Mouse (Mus musculus): ENCODE data around the gene Tnrc18. TPM values are rescaled to one million over a fixed set of nuclear protein-coding genes. Genes with fewer than 3 reads are reported as not detected.

The Tnrc18 gene
- 27.5 and 36.6 TPM in 2 replicates for polyA plus RNA-seq (2014; fragmentation: Nextera tagmentation; extraction: Ambion mirVana)

GRCm38 (mm10) chr5:142817524-142818434 lies at the start of gene Tnrc18:
TSS of gene Tnrc18 (minus strand) at chr5:142817662.
- Histone ChIP-seq H3K9ac (ENCODE audit: low read length) (peak within 1 kb of the TSS; percentile 100), H3K4me2 (ENCODE audit: low read length) (peak within 1 kb of the TSS; percentile 99), H3K4me1 (ENCODE audit: control insufficient read depth, insufficient read depth, low read length) (peaks cover 4% of the 10 kb centered on the region), H3K4me3 (ENCODE audit: low read depth, low read length) (peak within 1 kb of the TSS; percentile 97), H3K36me3 (ENCODE audit: control insufficient read depth, insufficient read depth, low read length) (peaks cover 19% of the 10 kb centered on the region), H3K9me3 (replicated peaks; ENCODE audit: control insufficient read depth, low read length) (no peaks in the 10 kb centered on the region), H3K27ac (ENCODE audit: low read depth, low read length) (peak within 1 kb of the TSS; percentile 100), H3K27me3 (replicated peaks; ENCODE audit: control insufficient read depth, insufficient read depth, low read length) (no peaks in the 10 kb centered on the region)
- under 1% methylated on average over 54 of the region's 56 CpGs for WGBS
- DNase-seq (ENCODE audit: low spot score) (peak; percentile 100), ATAC-seq (peak; percentile 70)

GRCm38 (mm10) chr5:142857763-142858229 lies 40.3 kb upstream of the Tnrc18 start:
- Histone ChIP-seq H3K4me2 (ENCODE audit: low read length) (peak overlapping the region; percentile 23; the same call in 1 of the 2 replicates), H3K27me3 (replicated peaks; ENCODE audit: control insufficient read depth, insufficient read depth, low read length) (no peaks in the 10 kb centered on the region), H3K27ac (ENCODE audit: low read depth, low read length) (peak overlapping the region; percentile 87), H3K9ac (ENCODE audit: low read length) (no peak overlapping the region; the same call in 1 of the 2 replicates), H3K9me3 (replicated peaks; ENCODE audit: control insufficient read depth, low read length) (no peaks in the 10 kb centered on the region), H3K36me3 (ENCODE audit: control insufficient read depth, insufficient read depth, low read length) (no peaks in the 10 kb centered on the region), H3K4me3 (ENCODE audit: low read depth, low read length) (no peak overlapping the region), H3K4me1 (ENCODE audit: control insufficient read depth, insufficient read depth, low read length) (peaks cover 4% of the 10 kb centered on the region)
- 12% methylated on average over 16 of the region's 16 CpGs for WGBS
- DNase-seq (ENCODE audit: low spot score) (peak; percentile 95), ATAC-seq (peak; percentile 86)

DNA sequence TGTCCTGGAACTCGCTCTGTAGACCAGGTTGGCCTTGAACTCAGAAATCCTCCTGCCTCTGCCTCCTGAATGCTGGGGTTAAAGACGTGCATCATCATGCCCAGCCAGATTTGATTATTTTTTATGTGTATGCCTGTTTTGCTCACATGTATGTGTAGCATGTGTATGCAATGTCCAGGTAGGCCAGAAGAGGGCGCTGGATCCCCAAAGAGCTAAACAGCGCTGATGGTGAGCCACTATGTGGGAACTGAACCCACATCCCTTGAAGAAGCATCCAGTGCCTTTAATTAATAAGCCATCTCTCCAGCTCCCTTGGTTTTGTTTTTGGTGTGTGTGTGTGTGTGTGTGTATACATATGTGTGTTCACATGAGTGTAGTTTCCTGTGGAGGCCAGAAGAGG lies 38.9 kb upstream of the Tnrc18 start:
- 80% methylated on average over 4 of the region's 4 CpGs for WGBS
- no peak for DNase-seq (ENCODE audit: low spot score)
- Histone ChIP-seq H3K4me3 (ENCODE audit: low read depth, low read length) (no peak overlapping the region), H3K27ac (ENCODE audit: low read depth, low read length) (no peak overlapping the region), H3K9me3 (replicated peaks; ENCODE audit: control insufficient read depth, low read length) (no peaks in the 10 kb centered on the region), H3K9ac (ENCODE audit: low read length) (no peak overlapping the region), H3K4me2 (ENCODE audit: low read length) (no peak overlapping the region), H3K27me3 (replicated peaks; ENCODE audit: control insufficient read depth, insufficient read depth, low read length) (no peaks in the 10 kb centered on the region), H3K36me3 (ENCODE audit: control insufficient read depth, insufficient read depth, low read length) (no peaks in the 10 kb centered on the region), H3K4me1 (ENCODE audit: control insufficient read depth, insufficient read depth, low read length) (peaks cover 4% of the 10 kb centered on the region)
- no peak for ATAC-seq

DNA sequence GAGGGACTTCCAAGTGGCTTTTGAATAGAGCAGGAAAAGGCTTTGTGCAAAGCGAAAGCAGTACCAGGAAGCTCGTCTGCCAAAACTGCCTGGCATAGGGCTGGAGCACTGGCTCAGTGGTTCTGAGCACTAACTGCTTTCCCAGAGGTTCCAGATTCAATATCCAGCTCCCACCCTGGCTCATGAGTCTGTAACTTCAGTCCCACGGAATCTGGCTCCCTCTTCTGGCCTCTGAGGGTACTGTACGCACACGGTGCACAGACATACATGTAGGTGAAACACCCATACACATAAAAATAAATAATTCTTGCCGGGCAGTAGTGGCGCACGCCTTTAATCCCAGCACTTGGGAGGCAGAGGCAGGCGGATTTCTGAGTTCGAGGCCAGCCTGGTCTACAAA lies 37.4 kb upstream of the Tnrc18 start:
- no peak overlapping the region for H3K27ac ChIP-seq (ENCODE audit: low read depth, low read length)
- WGBS: 69% methylated on average over 10 of the region's 10 CpGs
- no peaks in the 10 kb centered on the region for H3K36me3 ChIP-seq (ENCODE audit: control insufficient read depth, insufficient read depth, low read length)
- peak; percentile 75 for DNase-seq (ENCODE audit: low spot score)
- ATAC-seq: no peak
- H3K9me3 ChIP-seq (replicated peaks; ENCODE audit: control insufficient read depth, low read length): no peaks in the 10 kb centered on the region
- H3K9ac ChIP-seq (ENCODE audit: low read length): no peak overlapping the region
- H3K4me2 ChIP-seq (ENCODE audit: low read length): no peak overlapping the region
- H3K4me1 ChIP-seq (ENCODE audit: control insufficient read depth, insufficient read depth, low read length): peaks cover 4% of the 10 kb centered on the region
- H3K4me3 ChIP-seq (ENCODE audit: low read depth, low read length): no peak overlapping the region
- H3K27me3 ChIP-seq (replicated peaks; ENCODE audit: control insufficient read depth, insufficient read depth, low read length): no peaks in the 10 kb centered on the region

DNA sequence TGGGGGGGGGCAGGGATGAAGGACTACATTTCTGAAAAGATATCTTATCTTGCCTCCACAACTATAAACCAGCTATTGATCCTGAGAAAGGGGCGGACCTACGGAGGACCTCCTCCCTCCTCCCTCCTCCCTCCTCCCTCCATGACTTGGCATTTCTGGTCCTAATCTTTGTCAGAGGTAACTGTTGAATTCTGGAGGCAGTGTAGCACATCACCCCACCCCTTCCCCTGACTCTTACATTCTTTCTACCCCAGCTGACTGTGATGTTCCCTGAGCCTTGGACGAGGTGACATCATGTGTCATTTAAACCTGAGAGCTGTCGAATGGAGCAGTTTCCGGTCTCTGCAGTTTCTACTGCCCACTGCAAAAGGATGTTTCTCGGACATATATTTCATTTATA lies 36.1 kb upstream of the Tnrc18 start:
- Histone ChIP-seq H3K4me2 (ENCODE audit: low read length) (no peak overlapping the region), H3K9ac (ENCODE audit: low read length) (no peak overlapping the region), H3K27me3 (replicated peaks; ENCODE audit: control insufficient read depth, insufficient read depth, low read length) (no peaks in the 10 kb centered on the region), H3K27ac (ENCODE audit: low read depth, low read length) (no peak overlapping the region), H3K36me3 (ENCODE audit: control insufficient read depth, insufficient read depth, low read length) (no peaks in the 10 kb centered on the region), H3K4me1 (ENCODE audit: control insufficient read depth, insufficient read depth, low read length) (peaks cover 4% of the 10 kb centered on the region), H3K4me3 (ENCODE audit: low read depth, low read length) (no peak overlapping the region), H3K9me3 (replicated peaks; ENCODE audit: control insufficient read depth, low read length) (no peaks in the 10 kb centered on the region)
- ATAC-seq: no peak
- WGBS: 88% methylated on average over 6 of the region's 6 CpGs
- no peak for DNase-seq (ENCODE audit: low spot score)

GRCm38 (mm10) chr5:142851681-142852049 lies 34.2 kb upstream of the Tnrc18 start:
- Histone ChIP-seq H3K4me2 (ENCODE audit: low read length) (no peak overlapping the region), H3K9me3 (replicated peaks; ENCODE audit: control insufficient read depth, low read length) (no peaks in the 10 kb centered on the region), H3K4me3 (ENCODE audit: low read depth, low read length) (no peak overlapping the region), H3K27me3 (replicated peaks; ENCODE audit: control insufficient read depth, insufficient read depth, low read length) (no peaks in the 10 kb centered on the region), H3K27ac (ENCODE audit: low read depth, low read length) (no peak overlapping the region), H3K9ac (ENCODE audit: low read length) (no peak overlapping the region), H3K4me1 (ENCODE audit: control insufficient read depth, insufficient read depth, low read length) (no peaks in the 10 kb centered on the region), H3K36me3 (ENCODE audit: control insufficient read depth, insufficient read depth, low read length) (no peaks in the 10 kb centered on the region)
- 69% methylated on average over 5 of the region's 5 CpGs for WGBS
- DNase-seq (ENCODE audit: low spot score): no peak
- ATAC-seq: no peak

DNA sequence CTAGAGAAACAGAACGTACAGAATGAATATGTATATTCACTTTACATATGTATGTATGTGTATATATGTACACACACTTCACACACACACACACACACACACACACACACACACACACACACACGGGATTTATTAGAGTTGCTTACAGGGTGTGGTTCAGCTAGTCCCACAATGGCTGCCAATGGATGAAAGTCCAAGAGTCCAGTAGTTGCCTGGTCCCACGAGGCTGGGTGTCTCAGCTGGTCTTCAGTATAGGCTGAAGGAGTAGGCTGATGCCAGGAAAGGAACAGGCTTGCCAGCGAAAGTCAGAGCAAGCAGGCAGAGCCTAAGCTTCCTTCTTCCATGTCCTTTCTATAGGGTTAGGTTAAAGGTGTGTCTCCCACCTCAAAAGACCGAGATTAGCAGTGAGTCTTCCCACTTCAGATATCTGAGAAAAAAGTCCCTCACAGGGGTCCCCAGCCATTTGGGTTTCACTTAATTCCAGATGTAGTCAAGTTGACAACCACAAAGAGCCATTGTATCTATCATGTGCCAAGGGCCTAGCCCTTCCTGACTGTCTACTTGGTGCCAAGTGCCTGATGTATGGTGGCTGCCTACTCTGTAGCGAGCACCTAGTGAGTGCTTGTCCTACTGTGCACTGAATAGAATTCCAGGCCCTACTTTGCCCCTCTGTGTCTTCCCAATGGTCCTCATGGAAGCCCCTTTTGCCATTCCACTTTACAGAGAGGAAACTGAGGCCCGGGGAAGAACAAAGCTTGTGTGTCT lies 33.6 kb upstream of the Tnrc18 start:
- H3K9me3 ChIP-seq (replicated peaks; ENCODE audit: control insufficient read depth, low read length): no peaks in the 10 kb centered on the region
- 88% methylated on average over 7 of the region's 7 CpGs for WGBS
- no peaks in the 10 kb centered on the region for H3K4me1 ChIP-seq (ENCODE audit: control insufficient read depth, insufficient read depth, low read length)
- H3K27ac ChIP-seq (ENCODE audit: low read depth, low read length): no peak overlapping the region
- ATAC-seq (no peak), DNase-seq (ENCODE audit: low spot score) (no peak)
- H3K4me3 ChIP-seq (ENCODE audit: low read depth, low read length): no peak overlapping the region
- H3K27me3 ChIP-seq (replicated peaks; ENCODE audit: control insufficient read depth, insufficient read depth, low read length): no peaks in the 10 kb centered on the region
- H3K36me3 ChIP-seq (ENCODE audit: control insufficient read depth, insufficient read depth, low read length): no peaks in the 10 kb centered on the region
- H3K9ac ChIP-seq (ENCODE audit: low read length): no peak overlapping the region
- H3K4me2 ChIP-seq (ENCODE audit: low read length): no peak overlapping the region

DNA sequence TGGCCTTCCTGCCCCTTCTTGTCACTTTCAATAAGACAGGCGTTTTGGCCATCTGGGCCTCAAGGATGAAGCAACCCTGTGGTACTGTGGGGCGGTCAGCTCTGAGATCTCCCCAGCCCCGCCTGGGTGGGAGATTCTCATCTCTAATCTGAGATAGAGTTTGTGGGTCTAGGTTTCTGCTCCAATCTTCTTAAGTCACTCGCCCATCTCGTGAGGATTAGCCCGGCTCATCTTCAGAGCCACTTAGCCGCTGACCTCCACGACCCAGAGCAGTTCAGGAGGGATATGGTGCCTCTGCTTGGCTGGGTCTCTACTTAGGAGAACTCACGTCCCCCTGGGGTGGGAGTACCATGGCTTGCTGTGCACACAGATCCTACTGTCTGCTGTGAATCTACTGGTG lies 33.0 kb upstream of the Tnrc18 start:
- no peak overlapping the region for H3K27ac ChIP-seq (ENCODE audit: low read depth, low read length)
- H3K4me1 ChIP-seq (ENCODE audit: control insufficient read depth, insufficient read depth, low read length): no peaks in the 10 kb centered on the region
- no peak overlapping the region for H3K9ac ChIP-seq (ENCODE audit: low read length)
- DNase-seq (ENCODE audit: low spot score): no peak
- H3K9me3 ChIP-seq (replicated peaks; ENCODE audit: control insufficient read depth, low read length): no peaks in the 10 kb centered on the region
- WGBS: 79% methylated on average over 9 of the region's 9 CpGs
- H3K36me3 ChIP-seq (ENCODE audit: control insufficient read depth, insufficient read depth, low read length): no peaks in the 10 kb centered on the region
- no peak overlapping the region for H3K4me3 ChIP-seq (ENCODE audit: low read depth, low read length)
- ATAC-seq: no peak
- no peaks in the 10 kb centered on the region for H3K27me3 ChIP-seq (replicated peaks; ENCODE audit: control insufficient read depth, insufficient read depth, low read length)
- H3K4me2 ChIP-seq (ENCODE audit: low read length): no peak overlapping the region

Data from forebrain, embryonic 14.5 days (tissue).